Mouse (Mus musculus): ENCODE results near the gene Ccdc151. TPM values are rescaled to one million over a fixed set of nuclear protein-coding genes. Genes with fewer than 3 reads are reported as not detected.
A peak's percentile ranks its signal among the peaks of the same experiment; 100 is the strongest.

Ccdc151 gene
- polyA plus RNA-seq (2015; fragmentation: Nextera tagmentation; extraction: Ambion mirVana), result 0.32 and 0.45 TPM in 2 replicates

GRCm38 (mm10) chr9:22002194-22003162, at the start of gene Ccdc151, which contains the start of gene Prkcsh:
Gene Ccdc151, minus strand, starts transcription at chr9:22002634.
Gene Prkcsh, plus strand, starts transcription at chr9:22002806.
- Histone ChIP-seq H3K4me1 (peaks cover 22% of the 10 kb centered on the region), H3K9ac (peak within 1 kb of the TSS; percentile 45; the same call in 1 of the 2 replicates), H3K4me2 (peak within 1 kb of the TSS; percentile 84), H3K27ac (peak within 1 kb of the TSS; percentile 63), H3K36me3 (peaks cover 20% of the 10 kb centered on the region; the same call in 1 of the 2 replicates), H3K9me3 (no peaks in the 10 kb centered on the region), H3K27me3 (replicated peaks) (no peaks in the 10 kb centered on the region), H3K4me3 (replicated peaks) (peak within 1 kb of the TSS; percentile 74)
- peak; percentile 100 for ATAC-seq (ENCODE audit: insufficient read depth, low FRiP score, low read depth)
- 7% methylated on average over 57 of the region's 57 CpGs for WGBS

GRCm38 (mm10) chr9:22051958-22052254, 49.5 kb upstream of the Ccdc151 start, which contains the start of gene Elavl3:
Gene Elavl3, minus strand, starts transcription at chr9:22052023.
- Histone ChIP-seq H3K9me3 (no peaks in the 10 kb centered on the region), H3K4me3 (replicated peaks) (peak within 1 kb of the TSS; percentile 37), H3K4me1 (peaks cover 23% of the 10 kb centered on the region), H3K27ac (no peak within 1 kb of the TSS), H3K9ac (no peak within 1 kb of the TSS), H3K36me3 (no peaks in the 10 kb centered on the region), H3K27me3 (replicated peaks) (peaks cover 50% of the 10 kb centered on the region), H3K4me2 (peak within 1 kb of the TSS; percentile 78)
- 2% methylated on average over 25 of the region's 28 CpGs for WGBS
- ATAC-seq (ENCODE audit: insufficient read depth, low FRiP score, low read depth), result no peak; the same call in 1 of the 2 replicates

- 2% methylated on average over 49 of the region's 67 CpGs for WGBS
- Histone ChIP-seq H3K4me2 (peak overlapping the region; percentile 78), H3K9me3 (no peaks in the 10 kb centered on the region), H3K4me1 (peaks cover 23% of the 10 kb centered on the region), H3K4me3 (replicated peaks) (peak overlapping the region; percentile 37), H3K9ac (no peak overlapping the region), H3K27me3 (replicated peaks) (peaks cover 50% of the 10 kb centered on the region), H3K36me3 (no peaks in the 10 kb centered on the region), H3K27ac (no peak overlapping the region)
- no peak for ATAC-seq (ENCODE audit: insufficient read depth, low FRiP score, low read depth)
Observed at GRCm38 (mm10) chr9:22051161-22051957, 48.9 kb upstream of the Ccdc151 start.

GRCm38 (mm10) chr9:22050351-22050889, 48.0 kb upstream of the Ccdc151 start:
- Histone ChIP-seq H3K4me3 (replicated peaks) (peak overlapping the region; percentile 37), H3K27me3 (replicated peaks) (peaks cover 50% of the 10 kb centered on the region), H3K9me3 (no peaks in the 10 kb centered on the region), H3K4me1 (peaks cover 23% of the 10 kb centered on the region), H3K36me3 (no peaks in the 10 kb centered on the region), H3K9ac (no peak overlapping the region), H3K4me2 (peak overlapping the region; percentile 78), H3K27ac (no peak overlapping the region)
- ATAC-seq (ENCODE audit: insufficient read depth, low FRiP score, low read depth), result peak; percentile 55; the same call in 1 of the 2 replicates
- WGBS, result 2% methylated on average over 43 of the region's 43 CpGs

GRCm38 (mm10) chr9:22049721-22050270, 47.4 kb upstream of the Ccdc151 start:
- WGBS, result 48% methylated on average over 4 of the region's 4 CpGs
- Histone ChIP-seq H3K9ac (no peak overlapping the region), H3K4me1 (peaks cover 23% of the 10 kb centered on the region), H3K27ac (no peak overlapping the region), H3K27me3 (replicated peaks) (peaks cover 50% of the 10 kb centered on the region), H3K9me3 (no peaks in the 10 kb centered on the region), H3K4me3 (replicated peaks) (peak overlapping the region; percentile 37; the same call in 1 of the 2 replicates), H3K36me3 (no peaks in the 10 kb centered on the region), H3K4me2 (peak overlapping the region; percentile 78; the same call in 1 of the 2 replicates)
- ATAC-seq (ENCODE audit: insufficient read depth, low FRiP score, low read depth), result no peak

- WGBS, result 52% methylated on average over 11 of the region's 11 CpGs
- ATAC-seq (ENCODE audit: insufficient read depth, low FRiP score, low read depth), result no peak
- Histone ChIP-seq H3K4me1 (peaks cover 19% of the 10 kb centered on the region), H3K4me3 (replicated peaks) (no peak overlapping the region), H3K9me3 (no peaks in the 10 kb centered on the region), H3K9ac (no peak overlapping the region), H3K36me3 (no peaks in the 10 kb centered on the region), H3K4me2 (no peak overlapping the region), H3K27ac (no peak overlapping the region), H3K27me3 (replicated peaks) (peaks cover 45% of the 10 kb centered on the region)
Observed at GRCm38 (mm10) chr9:22049315-22049714, 46.9 kb upstream of the Ccdc151 start.

- ATAC-seq (ENCODE audit: insufficient read depth, low FRiP score, low read depth), result no peak
- no peak overlapping the region for H3K9ac ChIP-seq
- H3K36me3 ChIP-seq, result no peaks in the 10 kb centered on the region
- no peaks in the 10 kb centered on the region for H3K9me3 ChIP-seq
- no peak overlapping the region for H3K27ac ChIP-seq
- no peak overlapping the region for H3K4me3 ChIP-seq (replicated peaks)
- H3K4me1 ChIP-seq, result peaks cover 19% of the 10 kb centered on the region
- no peak overlapping the region for H3K4me2 ChIP-seq
- 46% methylated on average over 9 of the region's 9 CpGs for WGBS
- H3K27me3 ChIP-seq (replicated peaks), result peaks cover 32% of the 10 kb centered on the region
Observed at GRCm38 (mm10) chr9:22047329-22047728, 44.9 kb upstream of the Ccdc151 start.

GRCm38 (mm10) chr9:22041832-22042231, 39.4 kb upstream of the Ccdc151 start:
- Histone ChIP-seq H3K9me3 (no peaks in the 10 kb centered on the region), H3K4me2 (no peak overlapping the region), H3K4me3 (replicated peaks) (no peak overlapping the region), H3K36me3 (no peaks in the 10 kb centered on the region), H3K27me3 (replicated peaks) (no peaks in the 10 kb centered on the region), H3K27ac (no peak overlapping the region), H3K9ac (no peak overlapping the region), H3K4me1 (no peaks in the 10 kb centered on the region)
- ATAC-seq (ENCODE audit: insufficient read depth, low FRiP score, low read depth), result no peak
- WGBS, result 67% methylated on average over 2 of the region's 2 CpGs

- Histone ChIP-seq H3K27ac (no peak overlapping the region), H3K9me3 (no peaks in the 10 kb centered on the region), H3K4me3 (replicated peaks) (no peak overlapping the region), H3K36me3 (no peaks in the 10 kb centered on the region), H3K4me2 (no peak overlapping the region), H3K27me3 (replicated peaks) (no peaks in the 10 kb centered on the region), H3K4me1 (no peaks in the 10 kb centered on the region), H3K9ac (no peak overlapping the region)
- WGBS, result 68% methylated on average over 10 of the region's 10 CpGs
- ATAC-seq (ENCODE audit: insufficient read depth, low FRiP score, low read depth), result no peak
Observed at GRCm38 (mm10) chr9:22037826-22038225, 35.4 kb upstream of the Ccdc151 start.

GRCm38 (mm10) chr9:22035300-22036044, 33.0 kb upstream of the Ccdc151 start:
- no peaks in the 10 kb centered on the region for H3K4me1 ChIP-seq
- WGBS, result 51% methylated on average over 6 of the region's 6 CpGs

GRCm38 (mm10) chr9:22030386-22030785, 28.0 kb upstream of the Ccdc151 start:
- no peaks in the 10 kb centered on the region for H3K4me1 ChIP-seq
- no peak overlapping the region for H3K4me2 ChIP-seq
- no peaks in the 10 kb centered on the region for H3K9me3 ChIP-seq
- H3K9ac ChIP-seq, result no peak overlapping the region
- no peaks in the 10 kb centered on the region for H3K36me3 ChIP-seq
- ATAC-seq (ENCODE audit: insufficient read depth, low FRiP score, low read depth), result no peak
- H3K27me3 ChIP-seq (replicated peaks), result no peaks in the 10 kb centered on the region
- 91% methylated on average over 9 of the region's 9 CpGs for WGBS
- H3K4me3 ChIP-seq (replicated peaks), result no peak overlapping the region
- no peak overlapping the region for H3K27ac ChIP-seq

More at GRCm38 (mm10) chr9:22035300-22036044, 33.0 kb upstream of the Ccdc151 start:
- Histone ChIP-seq H3K27me3 (replicated peaks) (no peaks in the 10 kb centered on the region), H3K27ac (no peak overlapping the region), H3K36me3 (no peaks in the 10 kb centered on the region), H3K4me3 (replicated peaks) (no peak overlapping the region), H3K4me2 (no peak overlapping the region), H3K9me3 (no peaks in the 10 kb centered on the region), H3K9ac (no peak overlapping the region)
- no peak for ATAC-seq (ENCODE audit: insufficient read depth, low FRiP score, low read depth)

All from stomach, embryonic 15.5 days (tissue).